Mouse (Mus musculus) layer of hippocampus, adult 11-12 months (tissue): ENCODE results near the gene Rraga.
A peak's percentile ranks its signal among the peaks of the same experiment; 100 is the strongest.
"Not testable (repeated sequence)": the region's sequence is repeated elsewhere in the genome, so short reads cannot be mapped to it uniquely, and the experiment has no call there.

ENCODE experiments used
- DNase-seq: peaks from one replicate; pipeline ENCODE4 v3.0.0; 2022; ENCODE audit warnings: low spot score

The Rraga gene

GRCm38 (mm10) chr4:86591304-86591703, 15.8 kb downstream of the Rraga start:
- no peak for DNase-seq

GRCm38 (mm10) chr4:86611524-86612288, 36.2 kb downstream of the Rraga start, which contains the start of gene Haus6:
TSS of gene Haus6 (minus strand) at chr4:86612055.
- DNase-seq: peak; percentile 93

GRCm38 (mm10) chr4:86612289-86612620, 36.8 kb downstream of the Rraga start:
- no peak for DNase-seq

GRCm38 (mm10) chr4:86620506-86620905, 45.0 kb downstream of the Rraga start:
- DNase-seq: no peak

GRCm38 (mm10) chr4:86622116-86622515, 46.6 kb downstream of the Rraga start:
- DNase-seq: no peak

- not testable (repeated sequence) for DNase-seq
Measured at GRCm38 (mm10) chr4:86622532-86622931, 47.1 kb downstream of the Rraga start.

- no peak for DNase-seq
Measured at GRCm38 (mm10) chr4:86625463-86625862, 50.0 kb downstream of the Rraga start.

- not testable (repeated sequence) for DNase-seq
Measured at GRCm38 (mm10) chr4:86626496-86626895, 51.0 kb downstream of the Rraga start.
